Mouse (Mus musculus): ENCODE measurements around the gene Syne2. TPM values are rescaled to one million over a fixed set of nuclear protein-coding genes. Genes with fewer than 3 reads are reported as not detected.

The Syne2 gene
- total and polyA plus RNA-seq, 3 experiments = 21.7 to 33.6 (median 33.1) TPM

DNA sequence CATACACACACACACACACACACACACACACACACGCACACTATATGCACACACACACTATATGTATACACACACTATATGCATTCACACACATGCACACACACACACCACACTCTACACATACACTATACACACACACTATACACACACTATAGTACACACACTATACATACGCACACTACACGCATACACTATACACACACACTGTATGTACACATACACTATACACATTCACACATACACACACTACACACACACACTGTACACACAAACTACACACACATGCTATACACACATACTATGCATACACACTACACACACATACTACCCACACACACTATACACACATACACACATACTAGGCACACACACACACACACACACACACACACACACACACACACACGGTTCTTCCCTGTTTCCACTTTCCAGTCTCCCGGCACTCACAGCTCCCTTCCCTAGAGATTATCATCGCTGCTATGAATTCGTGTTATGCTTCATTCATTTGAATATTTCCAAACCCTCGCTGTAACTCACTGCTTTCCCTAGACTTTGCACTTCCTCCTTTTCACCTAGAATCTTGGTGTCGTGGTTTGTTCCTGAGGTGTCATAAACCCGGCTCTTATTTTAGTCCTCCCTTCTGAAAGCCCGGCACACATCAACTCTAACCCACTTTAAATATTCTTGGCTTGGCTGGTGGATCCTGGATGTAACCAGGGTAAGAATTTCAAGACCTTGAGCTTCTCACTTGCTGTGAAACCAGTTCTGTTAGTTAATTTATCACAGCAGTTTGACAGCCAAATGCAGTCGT lies 15.4 kb downstream of the Syne2 start:
- DNase-seq = no peak
- TF ChIP-seq POLR2A (IDR thresholded peaks at IDR 0.05; ENCODE audit: insufficient read depth, low read depth, low read length) (no peak), EP300 (IDR thresholded peaks at IDR 0.05; ENCODE audit: insufficient read depth, low read depth, low read length) (no peak), CTCF (IDR thresholded peaks at IDR 0.05) (no peak)
- no peaks in the 10 kb centered on the region for H3K27me3 ChIP-seq (ENCODE audit: control insufficient read depth, insufficient read depth, low read length)
- intact Hi-C loops (cut with DNase I) = no loop called here
- 36% methylated on average over 12 of the region's 12 CpGs for WGBS
- H3K36me3 ChIP-seq (ENCODE audit: control insufficient read depth, insufficient read depth, low read length) = no peaks in the 10 kb centered on the region
- peaks cover 6% of the 10 kb centered on the region for H3K79me2 ChIP-seq (replicated peaks; ENCODE audit: control insufficient read depth, insufficient read depth, low read length)
- H3K27ac ChIP-seq = no peak overlapping the region
- peaks cover 7% of the 10 kb centered on the region for H3K4me1 ChIP-seq (ENCODE audit: control insufficient read depth, insufficient read depth, low read length)
- H3K4me3 ChIP-seq = no peak overlapping the region
- H3K9ac ChIP-seq (ENCODE audit: low read depth, low read length) = peak overlapping the region; percentile 26

DNA sequence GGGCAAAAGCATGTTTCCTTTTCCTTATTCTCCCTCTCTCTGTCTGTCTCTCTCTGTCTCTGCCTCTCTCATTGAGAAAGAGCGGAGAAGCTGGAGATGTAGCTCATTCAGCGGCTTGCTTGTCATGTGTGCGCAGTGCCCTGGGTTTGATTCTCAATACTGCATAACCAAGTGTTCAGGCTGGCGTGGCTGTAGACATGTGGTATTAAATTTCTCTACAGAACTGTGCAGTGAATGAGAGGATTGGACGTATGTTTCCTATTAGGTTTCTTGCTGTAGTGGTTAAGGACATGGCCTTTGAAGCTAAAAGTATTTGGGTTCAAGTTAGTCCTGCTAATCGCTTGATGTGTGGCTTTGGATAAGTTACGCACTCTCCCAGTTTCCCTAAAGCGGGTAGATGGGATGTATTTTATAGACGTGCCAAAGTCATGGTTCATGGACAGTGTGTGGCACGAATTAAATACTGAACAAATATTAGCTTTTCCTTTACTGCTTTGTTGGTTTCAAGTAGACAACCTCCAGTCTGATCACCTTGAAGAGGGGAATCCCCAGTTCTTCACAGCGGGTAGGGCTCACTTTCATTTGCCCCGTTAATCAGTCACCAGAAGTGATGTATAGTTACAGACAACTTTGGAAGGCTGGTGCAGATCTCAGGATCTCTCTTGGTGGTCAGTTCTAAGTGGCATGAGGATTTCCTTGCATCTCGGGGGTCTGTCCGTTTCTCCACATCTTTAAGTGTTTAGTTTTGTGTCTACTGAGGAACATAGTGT lies 16.2 kb downstream of the Syne2 start:
- no peak overlapping the region for H3K4me3 ChIP-seq
- intact Hi-C loops (cut with DNase I) = loop anchor here (2.0 kb wide), 1 partner anchor 15 kb away; the partner anchor contains the start of gene Syne2
- no peak overlapping the region for H3K27ac ChIP-seq
- DNase-seq = no peak
- WGBS = 92% methylated on average over 14 of the region's 14 CpGs
- no peaks in the 10 kb centered on the region for H3K27me3 ChIP-seq (ENCODE audit: control insufficient read depth, insufficient read depth, low read length)
- no peak overlapping the region for H3K9ac ChIP-seq (ENCODE audit: low read depth, low read length)
- H3K36me3 ChIP-seq (ENCODE audit: control insufficient read depth, insufficient read depth, low read length) = no peaks in the 10 kb centered on the region
- TF ChIP-seq POLR2A (IDR thresholded peaks at IDR 0.05; ENCODE audit: insufficient read depth, low read depth, low read length) (no peak), EP300 (IDR thresholded peaks at IDR 0.05; ENCODE audit: insufficient read depth, low read depth, low read length) (no peak), CTCF (IDR thresholded peaks at IDR 0.05) (no peak)
- peaks cover 6% of the 10 kb centered on the region for H3K79me2 ChIP-seq (replicated peaks; ENCODE audit: control insufficient read depth, insufficient read depth, low read length)
- peaks cover 7% of the 10 kb centered on the region for H3K4me1 ChIP-seq (ENCODE audit: control insufficient read depth, insufficient read depth, low read length)

DNA sequence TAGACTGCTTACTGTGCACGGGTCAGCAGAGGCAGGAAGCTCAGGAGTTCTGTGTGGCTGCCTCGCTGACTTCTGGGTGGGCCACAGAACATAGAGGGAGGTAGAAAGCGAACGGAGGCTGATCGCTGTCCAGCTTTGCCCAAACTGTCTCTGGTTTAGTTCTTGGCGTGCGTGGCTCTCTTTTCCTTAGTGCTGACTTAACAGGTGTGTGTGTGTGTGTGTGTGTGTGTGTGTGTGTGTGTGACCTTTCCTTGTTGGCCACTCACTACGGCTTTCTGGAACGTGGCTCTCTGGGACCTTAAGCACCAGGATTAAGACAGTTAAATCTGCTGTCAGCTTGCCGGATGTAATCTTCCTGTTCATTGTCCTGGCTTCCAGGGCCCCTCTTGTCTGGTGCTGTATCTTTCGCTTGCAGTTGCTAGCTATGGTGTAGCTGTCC lies 18.6 kb downstream of the Syne2 start:
- H3K79me2 ChIP-seq (replicated peaks; ENCODE audit: control insufficient read depth, insufficient read depth, low read length) = peaks cover 4% of the 10 kb centered on the region
- peak overlapping the region; percentile 44 for H3K4me3 ChIP-seq
- no peak for TF ChIP-seq EP300 (IDR thresholded peaks at IDR 0.05; ENCODE audit: insufficient read depth, low read depth, low read length)
- no peak for TF ChIP-seq CTCF (IDR thresholded peaks at IDR 0.05)
- H3K4me1 ChIP-seq (ENCODE audit: control insufficient read depth, insufficient read depth, low read length) = peaks cover 10% of the 10 kb centered on the region
- H3K27me3 ChIP-seq (ENCODE audit: control insufficient read depth, insufficient read depth, low read length) = no peaks in the 10 kb centered on the region
- H3K27ac ChIP-seq = peak overlapping the region; percentile 68
- DNase-seq = peak in 1 of 2 experiments; percentile 50
- H3K36me3 ChIP-seq (ENCODE audit: control insufficient read depth, insufficient read depth, low read length) = no peaks in the 10 kb centered on the region
- intact Hi-C loops (cut with DNase I) = no loop called here
- peak overlapping the region; percentile 1 for H3K9ac ChIP-seq (ENCODE audit: low read depth, low read length)
- WGBS = 13% methylated on average over 11 of the region's 11 CpGs

DNA sequence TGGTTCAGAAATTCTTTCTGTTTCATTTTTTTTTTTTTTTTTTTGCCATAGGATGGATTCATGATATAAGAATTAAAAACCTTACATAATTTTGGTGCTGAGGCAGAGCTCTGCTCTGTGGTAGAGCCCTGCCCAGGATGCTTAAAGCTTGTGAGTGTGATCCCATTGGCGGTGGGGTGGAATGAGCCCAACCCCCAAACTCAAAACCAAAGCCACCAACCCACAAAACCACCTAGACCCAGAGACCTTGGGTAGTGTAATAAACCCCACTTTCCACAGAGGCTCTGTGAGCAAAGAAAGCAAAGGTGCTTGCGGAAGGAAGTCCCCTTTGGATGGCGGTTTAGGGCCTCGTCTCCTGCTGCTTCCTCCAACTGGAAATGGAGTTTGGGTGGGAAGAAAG lies 19.5 kb downstream of the Syne2 start:
- Histone ChIP-seq H3K79me2 (replicated peaks; ENCODE audit: control insufficient read depth, insufficient read depth, low read length) (peaks cover 4% of the 10 kb centered on the region), H3K9ac (ENCODE audit: low read depth, low read length) (no peak overlapping the region), H3K27me3 (ENCODE audit: control insufficient read depth, insufficient read depth, low read length) (no peaks in the 10 kb centered on the region), H3K4me3 (no peak overlapping the region), H3K27ac (peak overlapping the region; percentile 68), H3K4me1 (ENCODE audit: control insufficient read depth, insufficient read depth, low read length) (peaks cover 10% of the 10 kb centered on the region), H3K36me3 (ENCODE audit: control insufficient read depth, insufficient read depth, low read length) (no peaks in the 10 kb centered on the region)
- WGBS = 75% methylated on average over 4 of the region's 4 CpGs
- DNase-seq = no peak
- intact Hi-C loops (cut with DNase I) = no loop called here
- TF ChIP-seq EP300 (IDR thresholded peaks at IDR 0.05; ENCODE audit: insufficient read depth, low read depth, low read length) (no peak), POLR2A (IDR thresholded peaks at IDR 0.05; ENCODE audit: insufficient read depth, low read depth, low read length) (no peak), CTCF (IDR thresholded peaks at IDR 0.05) (no peak)

DNA sequence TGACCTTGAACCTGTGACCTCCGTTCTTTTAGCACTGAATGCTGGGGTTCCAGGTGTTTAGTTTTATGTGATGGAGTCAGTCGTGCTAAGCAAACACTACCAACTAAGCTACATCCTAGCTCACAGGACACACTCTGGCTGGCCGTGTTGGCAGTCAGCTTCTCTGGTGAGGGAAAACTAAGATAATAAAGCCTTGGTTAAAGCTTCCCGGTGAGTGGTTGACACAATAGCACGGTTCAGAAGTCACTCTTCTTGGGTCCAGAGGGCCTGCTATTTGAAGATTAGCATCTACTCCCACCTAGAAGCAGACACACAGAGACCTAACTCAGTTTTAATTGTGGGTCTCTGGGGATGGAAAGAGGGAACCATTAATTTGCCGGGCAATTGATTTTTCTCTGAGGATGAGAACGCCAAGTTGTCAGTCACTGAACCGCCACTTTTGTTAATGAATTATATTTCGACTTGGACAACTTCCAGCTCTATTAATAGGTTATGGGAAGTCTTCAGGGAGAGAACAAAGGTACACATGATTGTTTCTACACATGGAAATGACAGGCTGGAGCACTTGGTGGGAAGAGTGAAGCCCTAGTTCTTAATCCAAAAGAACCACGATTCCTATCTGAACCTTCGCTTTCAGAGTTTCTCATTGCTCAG lies 21.3 kb downstream of the Syne2 start:
- 26% methylated on average over 11 of the region's 11 CpGs for WGBS
- TF ChIP-seq EP300 (IDR thresholded peaks at IDR 0.05; ENCODE audit: insufficient read depth, low read depth, low read length) = no peak
- no peaks in the 10 kb centered on the region for H3K36me3 ChIP-seq (ENCODE audit: control insufficient read depth, insufficient read depth, low read length)
- peak overlapping the region; percentile 52 for H3K27ac ChIP-seq
- no peak overlapping the region for H3K9ac ChIP-seq (ENCODE audit: low read depth, low read length)
- H3K79me2 ChIP-seq (replicated peaks; ENCODE audit: control insufficient read depth, insufficient read depth, low read length) = no peaks in the 10 kb centered on the region; the same call in 1 of the 2 replicates
- H3K4me3 ChIP-seq = no peak overlapping the region
- no peak for DNase-seq
- peaks cover 10% of the 10 kb centered on the region for H3K4me1 ChIP-seq (ENCODE audit: control insufficient read depth, insufficient read depth, low read length)
- intact Hi-C loops (cut with DNase I) = no loop called here
- no peaks in the 10 kb centered on the region for H3K27me3 ChIP-seq (ENCODE audit: control insufficient read depth, insufficient read depth, low read length)

Measured in heart, adult 2 months (tissue).